Mouse (Mus musculus): Measurements from ENCODE around the gene Gfi1. TPM values are rescaled to one million over a fixed set of nuclear protein-coding genes. Genes with fewer than 3 reads are reported as not detected.
A peak's percentile ranks its signal among the peaks of the same experiment; 100 is the strongest.

Gene Gfi1
- total RNA-seq, 4 experiments from 2014 or later, result not detected

GRCm38 (mm10) chr5:107722661-107723532 lies 2.9 kb downstream of the Gfi1 start:
- DNase-seq (ENCODE audit: low spot score in 2 of 2), result no peak

DNA sequence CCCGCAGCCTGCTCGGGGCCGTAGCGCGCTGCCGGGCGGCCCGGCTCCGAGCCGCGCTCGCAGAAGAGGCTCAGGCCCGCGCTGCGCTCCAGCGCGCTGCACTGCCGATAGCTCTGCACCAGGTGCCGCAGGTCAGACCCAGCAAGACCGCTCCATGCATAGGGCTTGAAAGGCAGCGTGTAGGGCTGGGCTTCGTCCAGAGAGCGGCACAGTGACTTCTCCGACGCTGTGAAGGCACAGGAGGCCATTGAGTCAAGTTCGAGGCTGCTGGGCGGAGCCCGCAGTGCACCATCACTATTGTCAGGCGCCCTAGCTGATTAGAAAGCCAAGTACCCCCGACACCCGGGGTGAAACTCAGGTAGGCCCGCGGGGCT lies 4.2 kb downstream of the Gfi1 start:
- DNase-seq (ENCODE audit: low spot score in 2 of 2), result no peak

GRCm38 (mm10) chr5:107720991-107721637 lies 4.7 kb downstream of the Gfi1 start:
- DNase-seq (ENCODE audit: low spot score in 2 of 2), result no peak

- DNase-seq (ENCODE audit: low spot score in 2 of 2), result no peak
These were observed 5.3 kb downstream of the Gfi1 start for GRCm38 (mm10) chr5:107720511-107720910.

DNA sequence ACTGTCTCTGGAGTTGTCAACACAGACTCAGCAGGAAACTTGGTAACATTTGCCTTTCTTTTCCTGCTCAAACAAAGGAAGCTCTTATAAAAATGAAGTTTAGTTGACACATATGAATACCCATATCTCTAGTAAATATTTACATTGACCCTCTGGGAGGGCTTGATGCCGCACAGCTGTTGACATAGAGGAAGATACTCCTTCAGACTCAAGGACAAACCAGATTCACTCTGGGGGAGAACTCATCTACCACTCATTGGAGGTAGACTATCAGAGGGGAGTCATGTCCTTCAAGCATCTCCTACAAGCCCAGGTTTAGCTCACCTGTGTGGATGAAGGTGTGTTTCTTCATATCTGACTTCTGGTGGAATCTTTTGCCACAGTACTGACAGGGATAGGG lies 6.0 kb downstream of the Gfi1 start:
- no peak for DNase-seq (ENCODE audit: low spot score in 2 of 2)

DNA sequence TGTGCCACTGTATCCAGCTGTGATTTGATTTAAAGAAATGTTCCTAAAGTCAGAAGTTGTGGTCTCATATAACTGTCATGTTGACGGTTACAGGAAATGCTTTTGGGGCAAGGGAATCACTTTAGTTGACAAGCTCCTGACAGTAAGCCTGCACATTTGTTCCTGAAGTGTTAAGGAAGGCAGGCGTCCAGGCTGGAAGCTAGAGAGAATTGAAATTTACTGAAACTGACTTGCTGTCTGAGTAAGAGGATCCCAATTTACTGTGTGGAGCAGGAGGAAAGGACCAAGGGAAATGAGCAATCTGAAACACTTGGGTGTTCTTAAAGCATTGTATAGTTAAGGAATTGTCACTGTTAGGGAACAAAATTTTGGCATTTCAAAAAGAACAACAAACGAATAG lies 6.6 kb downstream of the Gfi1 start:
- DNase-seq (ENCODE audit: low spot score in 2 of 2), result no peak

DNA sequence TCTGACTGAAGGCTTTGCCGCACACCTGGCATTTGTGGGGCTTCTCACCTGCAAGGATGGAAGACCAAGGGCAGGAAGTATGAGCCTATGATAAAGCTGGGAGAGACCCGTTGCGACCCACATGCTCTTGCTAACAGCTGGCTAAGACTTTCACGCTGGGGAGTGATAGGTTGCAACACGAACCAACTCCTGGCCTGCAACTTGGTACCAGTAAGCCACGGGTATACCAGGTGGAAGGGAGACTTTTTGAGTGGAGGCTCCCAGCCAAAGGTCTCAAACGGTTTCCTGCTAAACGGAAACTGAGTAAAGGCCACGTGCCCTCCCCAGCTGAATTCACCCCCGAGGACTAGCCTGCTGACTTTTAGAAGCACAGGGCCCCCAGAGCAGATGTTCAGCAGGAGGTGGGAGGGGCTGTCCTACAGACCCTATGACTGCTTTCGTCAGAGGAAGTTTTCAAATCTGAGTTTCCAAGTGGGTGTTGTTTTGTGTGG lies 7.9 kb downstream of the Gfi1 start:
- no peak for DNase-seq (ENCODE audit: low spot score in 2 of 2)

DNA sequence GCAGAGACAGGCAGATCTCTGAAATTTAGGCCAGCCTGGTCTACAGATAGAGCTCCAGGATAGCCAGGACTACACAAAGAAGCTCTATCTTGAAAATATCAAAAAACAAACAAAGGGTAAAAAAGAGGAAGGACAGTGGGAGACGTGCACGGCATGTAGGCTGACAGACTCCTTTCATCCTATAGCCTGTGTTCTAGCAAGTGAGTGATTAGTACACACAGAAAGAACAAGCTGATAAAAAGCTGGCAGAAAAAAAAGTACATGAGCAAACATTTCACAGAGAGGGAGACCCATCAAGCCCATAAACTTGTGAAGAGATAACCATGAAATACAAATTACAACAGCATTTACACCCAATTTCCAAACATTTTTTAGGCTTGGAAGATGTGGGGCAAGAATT lies 14.1 kb downstream of the Gfi1 start:
- no peak for DNase-seq (ENCODE audit: low spot score in 2 of 2)

DNA sequence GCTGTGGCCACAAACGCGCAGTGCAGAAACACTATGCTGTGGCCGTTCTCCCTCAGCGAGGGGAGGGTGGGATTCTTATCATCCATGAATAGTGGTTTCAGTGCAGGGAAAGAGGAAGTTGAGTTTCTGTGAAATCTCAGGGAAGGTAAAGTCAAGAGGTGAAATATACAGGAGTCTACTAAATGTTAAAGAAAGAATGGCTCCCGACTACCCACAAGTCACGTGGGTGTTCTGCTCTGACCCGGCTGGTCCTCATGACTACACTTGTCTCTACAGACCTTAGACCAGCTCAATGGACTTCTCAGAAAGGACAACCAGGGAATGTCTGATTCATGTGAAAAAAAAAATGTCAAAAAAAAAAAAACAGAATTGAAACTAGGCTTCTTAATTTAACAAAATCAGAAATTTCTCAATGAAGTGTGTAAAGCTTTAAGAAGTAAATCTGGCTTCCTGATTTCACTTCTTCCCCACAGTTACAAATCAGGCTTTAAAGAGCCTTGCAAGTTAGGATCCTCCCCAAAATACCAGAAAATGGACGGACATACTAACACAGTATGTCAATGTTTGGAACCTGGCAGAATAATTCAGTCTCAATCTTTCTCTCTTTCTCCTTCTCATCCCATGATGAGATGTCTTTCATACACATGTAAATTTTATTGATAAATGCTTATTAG lies 17.6 kb downstream of the Gfi1 start:
- no peak for DNase-seq (ENCODE audit: low spot score in 2 of 2)

- no peak for DNase-seq (ENCODE audit: low spot score in 2 of 2)
These were observed 19.6 kb downstream of the Gfi1 start for GRCm38 (mm10) chr5:107706262-107706661.

GRCm38 (mm10) chr5:107705756-107706155 lies 20.1 kb downstream of the Gfi1 start:
- DNase-seq (ENCODE audit: low spot score in 2 of 2), result no peak

- DNase-seq (ENCODE audit: low spot score in 2 of 2), result no peak
These were observed 22.6 kb downstream of the Gfi1 start for GRCm38 (mm10) chr5:107703207-107703763.

- no peak for DNase-seq (ENCODE audit: low spot score in 2 of 2)
These were observed 24.2 kb downstream of the Gfi1 start for GRCm38 (mm10) chr5:107701658-107702057.

DNA sequence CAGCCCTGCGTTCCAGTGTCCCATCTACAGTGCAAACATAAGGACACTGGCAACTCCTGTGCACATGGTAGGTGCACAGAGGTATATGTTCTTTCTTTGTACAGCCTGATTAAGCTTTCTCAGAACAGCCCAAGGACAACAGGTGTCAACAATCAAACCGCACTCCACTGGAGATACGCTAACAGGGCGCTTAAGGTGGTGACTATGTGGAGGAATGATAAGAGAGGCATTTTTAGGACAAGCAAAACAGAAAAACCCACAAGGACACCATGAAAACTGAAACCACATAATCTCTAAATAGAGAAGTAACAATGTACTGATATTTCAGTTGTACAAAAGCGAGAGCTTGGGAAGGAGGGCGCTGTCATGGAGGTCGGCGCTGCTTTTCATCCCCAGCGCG lies 25.0 kb downstream of the Gfi1 start:
- no peak for DNase-seq (ENCODE audit: low spot score in 2 of 2)

DNA sequence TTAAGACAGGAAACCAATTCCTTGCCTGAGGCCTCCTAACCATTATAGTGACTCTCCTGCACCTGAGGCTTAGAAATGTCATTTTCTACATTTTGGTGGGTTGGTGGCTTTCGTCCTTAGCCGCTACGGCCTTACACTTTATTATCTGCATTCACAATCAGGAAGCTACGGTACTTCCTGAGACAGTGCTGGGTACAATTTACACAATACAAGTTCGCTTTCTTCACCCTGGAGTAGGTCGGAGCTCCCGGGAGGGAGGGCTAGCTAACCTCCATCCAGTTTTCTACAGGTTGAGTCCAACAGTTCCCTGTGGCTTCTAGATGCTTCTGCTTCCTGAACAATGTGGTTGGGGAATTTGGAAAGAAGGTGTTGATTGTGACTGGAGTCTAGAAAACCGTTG lies 26.9 kb downstream of the Gfi1 start:
- no peak for DNase-seq (ENCODE audit: low spot score in 2 of 2)

- DNase-seq (ENCODE audit: low spot score in 2 of 2), result no peak
These were observed 30.8 kb downstream of the Gfi1 start for GRCm38 (mm10) chr5:107695019-107695418.

DNA sequence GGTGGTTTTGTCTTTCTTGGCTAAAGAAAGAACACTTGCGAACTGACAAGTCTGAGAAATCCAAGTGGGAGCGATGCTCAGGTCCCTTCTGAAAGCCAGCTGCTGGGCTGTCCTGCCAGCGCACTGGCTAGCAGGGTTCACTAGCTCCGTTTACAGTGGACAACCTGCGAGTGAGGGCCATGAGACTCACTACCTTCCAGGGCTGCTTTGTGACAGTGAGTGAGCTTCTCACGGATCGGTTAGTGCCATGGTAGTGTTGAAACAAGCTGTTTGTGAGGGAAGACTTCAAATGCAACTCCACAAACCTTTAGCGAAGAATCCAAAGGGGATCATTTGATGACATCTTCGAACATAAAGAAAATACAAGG lies 37.4 kb downstream of the Gfi1 start:
- no peak for DNase-seq (ENCODE audit: low spot score in 2 of 2)

GRCm38 (mm10) chr5:107687592-107688498 lies 38.0 kb downstream of the Gfi1 start:
- peak; percentile 4 to 10 for DNase-seq (ENCODE audit: low spot score in 2 of 2)

- no peak for DNase-seq (ENCODE audit: low spot score in 2 of 2)
These were observed 38.7 kb downstream of the Gfi1 start for GRCm38 (mm10) chr5:107687161-107687560.

DNA sequence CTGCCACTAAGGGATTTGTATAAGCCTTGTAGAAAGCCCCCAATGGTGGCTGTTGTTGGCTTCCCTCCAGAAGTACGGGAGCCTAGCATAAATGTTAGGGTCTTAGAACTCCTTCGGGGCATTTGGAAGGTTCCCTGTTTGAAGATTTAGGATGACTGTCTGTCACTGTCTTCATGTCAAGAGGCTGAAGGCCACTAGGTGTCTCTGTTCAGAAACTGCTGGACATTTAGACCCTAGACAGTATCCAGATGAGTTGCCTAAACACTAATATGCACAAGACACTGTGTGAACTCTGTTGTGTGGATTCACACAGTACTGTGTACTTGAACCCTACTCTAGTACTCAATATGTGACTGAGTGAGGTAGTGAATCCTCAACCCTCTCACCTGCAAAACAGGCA lies 41.5 kb downstream of the Gfi1 start:
- DNase-seq (ENCODE audit: low spot score in 2 of 2), result no peak

DNA sequence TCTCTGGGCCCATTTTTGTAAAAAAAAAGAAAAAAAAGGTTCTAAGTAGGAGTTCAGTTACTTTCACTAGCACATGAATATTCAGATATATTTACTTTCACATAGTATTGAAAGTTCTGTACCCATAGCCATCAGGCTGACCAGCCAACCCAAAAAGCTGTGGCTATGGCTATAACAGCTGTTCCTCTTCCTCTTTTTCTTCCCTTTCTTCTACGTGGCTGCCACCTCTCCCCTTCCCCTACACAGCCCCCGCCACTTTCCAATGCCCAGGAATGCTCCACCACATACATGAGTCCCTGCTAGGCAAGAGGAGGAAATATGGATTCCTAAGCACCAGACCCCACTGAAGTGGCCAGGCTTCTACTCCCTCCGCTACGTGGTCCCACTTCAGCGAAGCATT lies 44.5 kb downstream of the Gfi1 start:
- DNase-seq (ENCODE audit: low spot score in 2 of 2), result no peak
